Mouse (Mus musculus) erythroid progenitor cell, adult 5-6 weeks (primary cell): ENCODE data around the gene Kcne3. TPM values are rescaled to one million over a fixed set of nuclear protein-coding genes. Genes with fewer than 3 reads are reported as not detected.

ENCODE experiments used
- ATAC-seq: replicated peaks from 2 replicates; pipeline ENCODE4 v1.8.0; 2016; ENCODE audit warnings: moderate number of reproducible peaks, mild to moderate bottlenecking, moderate TSS enrichment, inconsistent platforms; ENCODE audit not compliant: poor library complexity, low FRiP score, severe bottlenecking
- total RNA-seq, 2 experiments: library from RNA; stranded (forward) in 1 of 2; stranded (reverse) in 1 of 2; fragments of 150-400 nt in 1 of 2; fragments of 186-747, 209-891 nt in 1 of 2; gene quantifications; 2 replicates each; pipeline versions ENCODE4 v1.2.3 to v1.2.4; 2015 to 2017; ENCODE audit warnings: low replicate concordance in 2 of 2

Kcne3 gene
- total RNA-seq, 2 experiments from 2014 or later, result not detected

- ATAC-seq, result no peak
Observed at GRCm38 (mm10) chr7:100230646-100231045, 54.3 kb downstream of the Kcne3 start.

- ATAC-seq, result no peak
Observed at GRCm38 (mm10) chr7:100231661-100232060, 55.4 kb downstream of the Kcne3 start.

GRCm38 (mm10) chr7:100233681-100234080 lies 57.4 kb downstream of the Kcne3 start:
- ATAC-seq, result peak; percentile 51

Other genes with a start within 250 kb of the Kcne3 start
- gene Rnf169, start 196.1 kb upstream of the Kcne3 start, total RNA-seq (2015; ENCODE audit: low replicate concordance), result 1.7 and 3.6 TPM in 2 replicates
- 10.3 and 10.5 TPM in 2 replicates for gene Rnf169, start 196.1 kb upstream of the Kcne3 start, total RNA-seq (2017; ENCODE audit: low replicate concordance)
- not detected in 2 replicates for gene Chrdl2, start 170.3 kb upstream of the Kcne3 start, total RNA-seq (2015; ENCODE audit: low replicate concordance)
- not detected in 2 replicates for gene Chrdl2, start 170.3 kb upstream of the Kcne3 start, total RNA-seq (2017; ENCODE audit: low replicate concordance)
- gene Pold3, start 54.9 kb upstream of the Kcne3 start, total RNA-seq (2015; ENCODE audit: low replicate concordance), result 54.9 and 62.0 TPM in 2 replicates
- 129 and 249 TPM in 2 replicates for gene Pold3, start 54.9 kb upstream of the Kcne3 start, total RNA-seq (2017; ENCODE audit: low replicate concordance)
- not detected in 2 replicates for gene Lipt2, start 17.2 kb upstream of the Kcne3 start, total RNA-seq (2015; ENCODE audit: low replicate concordance)
- gene Lipt2, start 17.2 kb upstream of the Kcne3 start, total RNA-seq (2017; ENCODE audit: low replicate concordance), result not detected in 2 replicates
- 14.1 and 19.3 TPM in 2 replicates for gene Pgm2l1, start 50.9 kb downstream of the Kcne3 start, total RNA-seq (2015; ENCODE audit: low replicate concordance)
- gene Pgm2l1, start 50.9 kb downstream of the Kcne3 start, total RNA-seq (2017; ENCODE audit: low replicate concordance), result 16.0 and 18.9 TPM in 2 replicates
- not detected in 2 replicates for gene P4ha3, start 109.0 kb downstream of the Kcne3 start, total RNA-seq (2015; ENCODE audit: low replicate concordance)
- gene P4ha3, start 109.0 kb downstream of the Kcne3 start, total RNA-seq (2017; ENCODE audit: low replicate concordance), result not detected in 2 replicates
- 75.7 and 87.2 TPM in 2 replicates for gene C2cd3, start 195.7 kb downstream of the Kcne3 start, total RNA-seq (2015; ENCODE audit: low replicate concordance)
- gene C2cd3, start 195.7 kb downstream of the Kcne3 start, total RNA-seq (2017; ENCODE audit: low replicate concordance), result 56.7 and 58.2 TPM in 2 replicates
- 11.3 and 12.6 TPM in 2 replicates for gene Ppme1, start 195.8 kb downstream of the Kcne3 start, total RNA-seq (2015; ENCODE audit: low replicate concordance)
- gene Ppme1, start 195.8 kb downstream of the Kcne3 start, total RNA-seq (2017; ENCODE audit: low replicate concordance), result 14.7 and 31.6 TPM in 2 replicates